Mouse (Mus musculus): ENCODE data around the gene Nceh1. TPM values are rescaled to one million over a fixed set of nuclear protein-coding genes. Genes with fewer than 3 reads are reported as not detected.
"Not testable (repeated sequence)": the region's sequence is repeated elsewhere in the genome, so short reads cannot be mapped to it uniquely, and the experiment has no call there.

Gene Nceh1
- total RNA-seq, 1 experiment from 2014 or later: 88.1 TPM

DNA sequence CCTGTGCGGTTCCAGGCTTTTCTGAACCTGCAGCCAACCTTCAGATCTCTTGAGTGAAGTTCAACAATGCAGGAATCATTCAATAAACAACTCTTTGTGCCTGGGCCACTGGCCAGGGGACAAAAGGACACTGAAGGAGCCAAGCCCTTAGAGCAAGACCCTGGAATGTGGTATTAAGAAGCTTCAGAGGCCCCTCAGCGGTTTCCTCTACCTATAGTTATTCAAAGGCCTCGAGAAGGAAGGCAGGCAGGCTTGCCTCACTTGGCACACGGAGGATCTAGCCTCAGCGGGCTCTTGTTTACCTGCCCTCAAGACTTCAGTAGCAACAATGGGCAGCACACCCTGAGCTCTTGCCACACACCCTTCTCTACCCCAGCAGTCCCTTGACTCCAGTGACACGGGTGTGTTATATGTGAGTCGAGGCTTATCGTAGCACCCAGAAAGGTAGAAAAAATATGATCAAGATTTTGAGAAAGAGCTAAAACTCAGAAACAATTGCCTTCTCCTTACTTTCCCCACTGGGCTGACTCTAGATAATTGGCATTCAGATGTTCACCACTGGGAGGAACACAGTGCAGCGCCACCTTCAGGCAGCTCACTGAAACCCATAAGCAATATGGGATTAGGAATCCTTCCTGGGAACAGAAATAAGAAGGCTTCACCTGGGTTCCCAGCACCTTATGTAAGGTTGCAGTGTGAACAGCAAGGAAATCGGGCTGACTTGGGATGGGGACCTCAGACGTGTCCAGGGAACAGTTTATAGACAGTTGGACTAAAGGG, 46.0 kb downstream of the Nceh1 start:
- DNase-seq: no peak

- no peak for DNase-seq
Observed at GRCm38 (mm10) chr3:27233361-27233760, 50.6 kb downstream of the Nceh1 start.

- no peak for DNase-seq
Observed at GRCm38 (mm10) chr3:27233841-27234240, 51.1 kb downstream of the Nceh1 start.

DNA sequence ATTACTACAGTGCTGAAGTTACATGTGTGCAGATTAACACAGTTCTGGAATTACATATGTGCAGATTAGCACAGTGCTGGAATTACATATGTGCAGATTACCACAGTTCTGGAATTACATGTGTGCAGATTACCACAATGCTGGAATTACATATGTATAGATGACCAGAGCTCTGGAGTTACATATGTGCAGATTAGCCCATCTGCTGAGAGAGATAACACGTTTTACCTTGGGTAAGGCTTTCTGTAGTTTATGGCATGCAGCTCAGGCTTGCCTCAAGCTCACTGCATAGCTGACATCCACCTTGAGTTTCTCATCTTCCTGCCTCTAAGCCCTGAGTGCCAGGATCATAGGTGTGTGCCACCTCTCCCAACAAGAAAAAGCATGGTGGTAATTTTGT, 52.2 kb downstream of the Nceh1 start:
- no peak for DNase-seq

- peak; percentile 61 for DNase-seq
Observed at GRCm38 (mm10) chr3:27237226-27237625, 54.5 kb downstream of the Nceh1 start.

- DNase-seq: no peak
Observed at GRCm38 (mm10) chr3:27238563-27238962, 55.8 kb downstream of the Nceh1 start.

- DNase-seq: peak; percentile 60
Observed at GRCm38 (mm10) chr3:27239568-27239967, 56.8 kb downstream of the Nceh1 start.

GRCm38 (mm10) chr3:27241864-27242263, 59.1 kb downstream of the Nceh1 start:
- DNase-seq: no peak

- no peak for DNase-seq
Observed at GRCm38 (mm10) chr3:27246166-27246565, 63.4 kb downstream of the Nceh1 start.

DNA sequence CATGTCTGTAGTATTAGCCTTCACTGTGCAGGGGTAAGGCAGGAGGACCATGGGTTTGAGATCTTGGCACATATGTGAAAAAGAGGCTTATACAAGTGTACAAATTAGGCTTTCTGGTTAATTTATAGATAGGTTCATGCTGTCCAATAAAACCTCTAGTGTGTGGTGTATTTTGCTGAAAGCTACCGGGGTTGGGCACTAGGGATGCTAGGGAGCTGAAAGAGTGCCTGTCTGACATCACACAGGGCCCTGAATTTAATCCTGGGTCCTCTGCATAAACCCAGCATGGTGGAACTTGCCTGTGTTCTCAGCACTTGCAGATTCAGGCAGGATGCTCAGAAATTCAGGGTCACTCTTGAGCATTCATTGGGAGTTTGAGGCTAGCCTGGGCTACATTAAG, 65.0 kb downstream of the Nceh1 start:
- no peak for DNase-seq

DNA sequence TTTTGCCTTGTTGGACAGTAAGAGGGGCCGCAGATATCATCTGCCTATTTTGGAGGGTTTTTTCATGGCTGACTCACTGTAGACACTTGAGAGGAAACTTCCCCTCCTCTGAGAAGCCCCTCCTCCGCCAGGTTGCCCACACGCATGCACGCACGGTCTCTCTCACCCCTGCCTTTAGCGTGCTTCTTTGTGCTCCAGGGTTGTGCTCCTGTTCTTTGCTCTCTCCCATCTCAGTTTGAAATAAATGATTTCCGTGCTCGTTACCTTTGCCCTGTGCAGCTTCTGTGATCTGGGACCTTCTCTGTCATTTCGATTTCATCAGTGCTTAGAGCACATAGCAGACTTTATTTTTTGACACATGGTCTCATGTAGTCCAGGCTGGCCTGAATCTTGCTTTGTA, 66.3 kb downstream of the Nceh1 start:
- no peak for DNase-seq

- peak; percentile 28 for DNase-seq
Observed at GRCm38 (mm10) chr3:27250936-27251335, 68.2 kb downstream of the Nceh1 start.

DNA sequence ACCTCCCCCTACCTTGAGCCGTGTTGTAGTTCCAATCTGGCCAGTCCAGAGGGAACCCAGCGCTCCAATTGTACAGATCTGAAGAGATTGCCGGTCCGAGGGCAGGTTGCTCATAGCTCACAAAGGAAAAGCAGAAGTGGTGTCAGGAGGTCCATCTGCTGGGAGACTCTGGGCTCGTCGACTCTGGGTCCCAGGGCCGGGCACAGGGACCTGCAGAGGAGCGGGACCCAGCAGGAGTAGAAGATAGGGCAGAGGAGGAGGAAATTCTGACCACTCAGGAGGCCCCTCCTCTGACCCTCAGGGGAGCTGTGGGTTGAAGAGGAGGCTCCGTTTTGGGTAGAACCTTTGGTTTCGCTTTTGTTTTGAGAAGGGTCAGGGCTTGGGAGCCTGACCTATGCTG, 75.7 kb downstream of the Nceh1 start:
- no peak for DNase-seq

GRCm38 (mm10) chr3:27260393-27260792, 77.6 kb downstream of the Nceh1 start:
- DNase-seq: no peak

- DNase-seq: peak; percentile 51
Observed at GRCm38 (mm10) chr3:27267327-27267726, 84.6 kb downstream of the Nceh1 start.

GRCm38 (mm10) chr3:27267887-27268286, 85.1 kb downstream of the Nceh1 start:
- DNase-seq: no peak

DNA sequence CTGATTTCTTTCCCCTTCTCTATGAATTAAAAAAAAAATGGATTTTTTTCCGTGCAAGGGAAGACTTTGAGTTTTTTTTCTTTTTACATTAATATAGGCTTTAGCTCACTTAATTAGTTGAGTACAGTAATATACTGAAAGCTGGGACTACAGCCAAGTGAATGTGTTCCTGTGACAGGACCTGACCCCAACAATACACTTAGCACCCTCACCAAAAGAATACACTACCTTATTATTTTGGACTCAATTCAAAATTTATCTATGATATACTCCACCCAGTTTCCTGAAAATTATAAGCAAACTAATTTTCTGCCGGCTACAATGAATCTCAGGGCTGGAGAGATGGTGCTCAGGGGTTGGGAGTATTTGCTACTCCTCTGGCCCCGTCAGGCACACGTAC, 86.4 kb downstream of the Nceh1 start:
- DNase-seq: no peak

DNA sequence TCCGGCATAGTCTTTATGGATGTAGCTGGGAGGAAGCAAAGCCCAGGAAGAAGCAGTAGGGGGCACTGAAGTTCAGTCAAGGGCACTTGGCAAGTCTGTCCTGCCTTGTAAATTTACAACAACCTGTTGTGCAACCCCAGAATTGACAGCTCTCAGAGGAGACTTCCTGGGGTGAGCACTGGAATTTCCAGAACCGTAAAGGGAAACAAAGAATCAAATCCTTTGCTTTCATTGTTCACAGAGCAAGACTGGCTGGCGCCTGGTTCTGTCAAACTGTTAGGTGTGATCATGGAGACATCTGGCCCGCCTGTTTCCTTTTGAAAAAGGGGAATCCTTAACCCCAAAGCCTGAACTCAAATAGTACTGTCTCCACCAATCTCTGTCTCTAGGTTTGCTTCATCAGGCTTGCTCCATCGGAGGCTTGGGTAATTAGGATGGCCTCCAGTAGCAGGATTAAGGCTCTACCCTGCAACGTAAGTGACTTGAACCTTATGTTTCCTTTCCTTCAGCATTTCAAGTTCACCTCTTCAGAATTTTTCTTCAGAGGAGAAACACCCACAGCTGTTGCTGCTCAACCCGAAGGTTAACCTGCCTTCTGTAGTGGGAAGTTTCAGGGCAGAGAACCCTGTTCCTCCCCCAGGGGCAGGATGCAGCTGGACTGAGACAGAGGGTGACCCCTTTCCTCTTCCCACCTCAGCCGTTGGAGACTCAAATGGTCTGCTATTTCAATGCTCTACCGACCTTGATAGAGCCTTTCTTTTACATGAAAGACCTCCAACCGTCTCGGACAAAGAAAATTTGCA, 87.6 kb downstream of the Nceh1 start:
- peak; percentile 75 for DNase-seq

- no peak for DNase-seq
Observed at GRCm38 (mm10) chr3:27272926-27273745, 90.4 kb downstream of the Nceh1 start.

DNA sequence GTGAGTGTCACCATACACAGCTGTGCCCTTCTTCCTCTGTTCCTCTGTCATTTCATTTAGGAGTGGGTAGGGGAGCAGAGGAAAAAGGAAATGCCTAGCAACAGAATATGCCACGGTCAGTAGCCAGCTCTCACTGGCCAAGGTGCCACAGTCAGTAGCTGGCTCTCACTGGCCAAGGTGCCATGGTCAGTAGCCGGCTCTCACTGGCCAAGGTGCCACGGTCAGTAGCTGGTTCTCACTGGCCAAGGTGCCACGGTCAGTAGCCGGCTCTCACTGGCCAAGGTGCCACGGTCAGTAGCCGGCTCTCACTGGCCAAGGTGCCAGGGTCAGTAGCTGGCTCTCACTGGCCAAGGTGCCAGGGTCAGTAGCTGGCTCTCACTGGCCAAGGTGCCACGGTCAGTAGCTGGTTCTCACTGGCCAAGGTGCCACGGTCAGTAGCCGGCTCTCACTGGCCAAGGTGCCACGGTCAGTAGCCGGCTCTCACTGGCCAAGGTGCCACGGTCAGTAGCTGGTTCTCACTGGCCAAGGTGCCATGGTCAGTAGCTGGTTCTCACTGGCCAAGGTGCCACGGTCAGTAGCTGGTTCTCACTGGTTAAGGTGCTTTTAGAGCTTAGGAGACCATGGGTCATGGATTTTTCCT, 96.6 kb downstream of the Nceh1 start:
- not testable (repeated sequence) for DNase-seq

DNA sequence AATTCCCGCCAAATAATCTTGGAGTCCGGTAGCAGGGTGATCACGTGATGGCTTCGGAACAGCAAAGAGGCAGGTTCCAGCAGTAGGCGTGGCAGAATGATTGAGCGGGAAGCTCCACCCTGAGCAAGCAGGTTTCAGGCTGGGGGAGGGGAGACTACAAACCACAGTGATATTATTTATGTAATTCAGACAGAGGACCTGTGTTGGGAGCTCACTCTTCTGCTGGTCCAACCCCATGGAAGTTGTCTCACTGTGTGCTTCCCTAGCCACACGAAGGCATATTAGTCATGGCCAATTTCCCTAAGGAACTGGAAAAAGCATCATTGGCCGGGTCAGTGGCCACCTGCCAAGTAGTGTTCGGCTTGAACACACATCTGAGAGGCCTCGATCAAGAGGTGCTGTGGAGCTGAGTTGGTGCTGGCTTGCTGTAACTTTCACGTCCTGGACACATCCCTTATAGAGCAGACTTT, 97.5 kb downstream of the Nceh1 start:
- peak; percentile 48 for DNase-seq

Data from adrenal gland, postnatal 14 days (tissue).